Mouse (Mus musculus) E14TG2a.4 (cell line): ENCODE data around the gene Lrriq1.

Source experiments
- CTCF ChIP-seq: conservative IDR thresholded peaks from 2 replicates; pipeline ENCODE4 v1.5.1; 2014; ENCODE audit warnings: low read length
- NANOG ChIP-seq: IDR thresholded peaks from 2 replicates; pipeline ENCODE4 v1.6.1; 2014; ENCODE audit warnings: borderline replicate concordance, low read length, mixed read lengths
- POU5F1 ChIP-seq: IDR thresholded peaks from 2 replicates; pipeline ENCODE4 v1.6.1; 2014; ENCODE audit warnings: low read length, borderline replicate concordance

- TF ChIP-seq CTCF (no peak), NANOG (no peak), POU5F1 (no peak)
Observed at GRCm38 (mm10) chr10:103035002-103035640, 201.0 kb downstream of the Lrriq1 start.
